Mouse (Mus musculus): ENCODE measurements around the gene Rasd2. TPM values are rescaled to one million over a fixed set of nuclear protein-coding genes. Genes with fewer than 3 reads are reported as not detected.

Gene Rasd2
- polyA plus RNA-seq, 1 experiment: not detected

- TF ChIP-seq TCF3 (IDR thresholded peaks at IDR 0.05; ENCODE audit: insufficient read length, low read depth) (no peak), TCF12 (IDR thresholded peaks at IDR 0.05; ENCODE audit: insufficient read depth, poor library complexity, severe bottlenecking) (no peak), SRF (IDR thresholded peaks at IDR 0.05; ENCODE audit: control insufficient read depth, insufficient read length, low read depth) (no peak), MYOD1 (IDR thresholded peaks at IDR 0.05; ENCODE audit: control insufficient read depth in 1 of 3, insufficient read length in 2 of 3, low read depth in 2 of 3) (no peak), MAX (IDR thresholded peaks at IDR 0.05; ENCODE audit: low read depth) (no peak), REST (IDR thresholded peaks at IDR 0.05; ENCODE audit: insufficient read depth, insufficient read length) (no peak), E2F4 (IDR thresholded peaks at IDR 0.05; ENCODE audit: insufficient read depth) (no peak), CEBPB (IDR thresholded peaks at IDR 0.05; ENCODE audit: insufficient read depth, poor library complexity, severe bottlenecking) (no peak), USF1 (IDR thresholded peaks at IDR 0.05; ENCODE audit: low read depth) (no peak), POLR2AphosphoS2 (IDR thresholded peaks at IDR 0.05; ENCODE audit: insufficient read length, low read depth) (no peak), POLR2A (IDR thresholded peaks at IDR 0.05; ENCODE audit: insufficient read length, low read depth) (no peak), MYOG (IDR thresholded peaks at IDR 0.05; ENCODE audit: control insufficient read depth in 1 of 3, insufficient read depth in 1 of 3, insufficient read length in 2 of 3, low read depth in 2 of 3) (no peak)
- H3K27me3 ChIP-seq (ENCODE audit: control insufficient read depth, insufficient read depth, insufficient read length): peaks cover 11% of the 10 kb centered on the region
- H3K36me3 ChIP-seq (ENCODE audit: control insufficient read depth, insufficient read depth): no peaks in the 10 kb centered on the region
- H3K4me3 ChIP-seq: no peak overlapping the region
- no peak overlapping the region for H3ac ChIP-seq (ENCODE audit: control insufficient read depth, insufficient read length)
- no peak overlapping the region for H3K4me2 ChIP-seq (ENCODE audit: low read depth)
- no peaks in the 10 kb centered on the region for H3K79me2 ChIP-seq (ENCODE audit: control insufficient read depth, insufficient read depth)
Measured at GRCm38 (mm10) chr8:75194473-75195071, 19.2 kb upstream of the Rasd2 start.

GRCm38 (mm10) chr8:75197170-75197569, 16.6 kb upstream of the Rasd2 start:
- H3K79me2 ChIP-seq (ENCODE audit: control insufficient read depth, insufficient read depth): no peaks in the 10 kb centered on the region
- no peaks in the 10 kb centered on the region for H3K36me3 ChIP-seq (ENCODE audit: control insufficient read depth, insufficient read depth)
- TF ChIP-seq REST (IDR thresholded peaks at IDR 0.05; ENCODE audit: insufficient read depth, insufficient read length) (no peak), MAX (IDR thresholded peaks at IDR 0.05; ENCODE audit: low read depth) (no peak)
- H3K27me3 ChIP-seq (ENCODE audit: control insufficient read depth, insufficient read depth, insufficient read length): peaks cover 11% of the 10 kb centered on the region
- H3K4me2 ChIP-seq (ENCODE audit: low read depth): no peak overlapping the region
- H3K4me3 ChIP-seq: no peak overlapping the region
- no peak overlapping the region for H3ac ChIP-seq (ENCODE audit: control insufficient read depth, insufficient read length)

- no peaks in the 10 kb centered on the region for H3K36me3 ChIP-seq (ENCODE audit: control insufficient read depth, insufficient read depth)
- H3K4me2 ChIP-seq (ENCODE audit: low read depth): no peak overlapping the region
- TF ChIP-seq POLR2A (IDR thresholded peaks at IDR 0.05; ENCODE audit: insufficient read length, low read depth) (no peak), MYOG (IDR thresholded peaks at IDR 0.05; ENCODE audit: control insufficient read depth in 1 of 3, insufficient read depth in 1 of 3, insufficient read length in 2 of 3, low read depth in 2 of 3) (no peak), SRF (IDR thresholded peaks at IDR 0.05; ENCODE audit: control insufficient read depth, insufficient read length, low read depth) (no peak), REST (IDR thresholded peaks at IDR 0.05; ENCODE audit: insufficient read depth, insufficient read length) (no peak), TCF3 (IDR thresholded peaks at IDR 0.05; ENCODE audit: insufficient read length, low read depth) (no peak), TCF12 (IDR thresholded peaks at IDR 0.05; ENCODE audit: insufficient read depth, poor library complexity, severe bottlenecking) (no peak), POLR2AphosphoS2 (IDR thresholded peaks at IDR 0.05; ENCODE audit: insufficient read length, low read depth) (no peak), MYOD1 (IDR thresholded peaks at IDR 0.05; ENCODE audit: control insufficient read depth in 1 of 3, insufficient read length in 2 of 3, low read depth in 2 of 3) (no peak), E2F4 (IDR thresholded peaks at IDR 0.05; ENCODE audit: insufficient read depth) (no peak), CEBPB (IDR thresholded peaks at IDR 0.05; ENCODE audit: insufficient read depth, poor library complexity, severe bottlenecking) (no peak), MAX (IDR thresholded peaks at IDR 0.05; ENCODE audit: low read depth) (no peak), USF1 (IDR thresholded peaks at IDR 0.05; ENCODE audit: low read depth) (no peak)
- no peak overlapping the region for H3ac ChIP-seq (ENCODE audit: control insufficient read depth, insufficient read length)
- no peak overlapping the region for H3K4me3 ChIP-seq
- H3K27me3 ChIP-seq (ENCODE audit: control insufficient read depth, insufficient read depth, insufficient read length): peaks cover 11% of the 10 kb centered on the region
- H3K79me2 ChIP-seq (ENCODE audit: control insufficient read depth, insufficient read depth): no peaks in the 10 kb centered on the region
Measured at GRCm38 (mm10) chr8:75197862-75198261, 15.9 kb upstream of the Rasd2 start.

- Histone ChIP-seq H3K27me3 (ENCODE audit: control insufficient read depth, insufficient read depth, insufficient read length) (peaks cover 11% of the 10 kb centered on the region), H3K36me3 (ENCODE audit: control insufficient read depth, insufficient read depth) (no peaks in the 10 kb centered on the region), H3K79me2 (ENCODE audit: control insufficient read depth, insufficient read depth) (no peaks in the 10 kb centered on the region), H3K4me2 (ENCODE audit: low read depth) (no peak overlapping the region), H3K4me3 (no peak overlapping the region), H3ac (ENCODE audit: control insufficient read depth, insufficient read length) (no peak overlapping the region)
- TF ChIP-seq TCF3 (IDR thresholded peaks at IDR 0.05; ENCODE audit: insufficient read length, low read depth) (no peak), TCF12 (IDR thresholded peaks at IDR 0.05; ENCODE audit: insufficient read depth, poor library complexity, severe bottlenecking) (no peak), MYOD1 (IDR thresholded peaks at IDR 0.05; ENCODE audit: control insufficient read depth in 1 of 3, insufficient read length in 2 of 3, low read depth in 2 of 3) (no peak), MAX (IDR thresholded peaks at IDR 0.05; ENCODE audit: low read depth) (no peak), POLR2AphosphoS2 (IDR thresholded peaks at IDR 0.05; ENCODE audit: insufficient read length, low read depth) (no peak), POLR2A (IDR thresholded peaks at IDR 0.05; ENCODE audit: insufficient read length, low read depth) (no peak)
Measured at GRCm38 (mm10) chr8:75198300-75198699, 15.4 kb upstream of the Rasd2 start.

- H3K4me2 ChIP-seq (ENCODE audit: low read depth): no peak overlapping the region
- peaks cover 16% of the 10 kb centered on the region for H3K27me3 ChIP-seq (ENCODE audit: control insufficient read depth, insufficient read depth, insufficient read length)
- H3ac ChIP-seq (ENCODE audit: control insufficient read depth, insufficient read length): no peak overlapping the region
- no peak overlapping the region for H3K4me3 ChIP-seq
- no peaks in the 10 kb centered on the region for H3K79me2 ChIP-seq (ENCODE audit: control insufficient read depth, insufficient read depth)
- TF ChIP-seq MYOD1 (IDR thresholded peaks at IDR 0.05; ENCODE audit: control insufficient read depth in 1 of 3, insufficient read length in 2 of 3, low read depth in 2 of 3) (no peak), MYOG (IDR thresholded peaks at IDR 0.05; ENCODE audit: control insufficient read depth in 1 of 3, insufficient read depth in 1 of 3, insufficient read length in 2 of 3, low read depth in 2 of 3) (no peak), POLR2AphosphoS2 (IDR thresholded peaks at IDR 0.05; ENCODE audit: insufficient read length, low read depth) (no peak), TCF12 (IDR thresholded peaks at IDR 0.05; ENCODE audit: insufficient read depth, poor library complexity, severe bottlenecking) (no peak), MAX (IDR thresholded peaks at IDR 0.05; ENCODE audit: low read depth) (no peak), CEBPB (IDR thresholded peaks at IDR 0.05; ENCODE audit: insufficient read depth, poor library complexity, severe bottlenecking) (no peak), SRF (IDR thresholded peaks at IDR 0.05; ENCODE audit: control insufficient read depth, insufficient read length, low read depth) (no peak), E2F4 (IDR thresholded peaks at IDR 0.05; ENCODE audit: insufficient read depth) (no peak), USF1 (IDR thresholded peaks at IDR 0.05; ENCODE audit: low read depth) (no peak), REST (IDR thresholded peaks at IDR 0.05; ENCODE audit: insufficient read depth, insufficient read length) (no peak), POLR2A (IDR thresholded peaks at IDR 0.05; ENCODE audit: insufficient read length, low read depth) (no peak), TCF3 (IDR thresholded peaks at IDR 0.05; ENCODE audit: insufficient read length, low read depth) (no peak)
- no peaks in the 10 kb centered on the region for H3K36me3 ChIP-seq (ENCODE audit: control insufficient read depth, insufficient read depth)
Measured at GRCm38 (mm10) chr8:75198988-75199765, 14.6 kb upstream of the Rasd2 start.
